Mouse (Mus musculus) gastrocnemius, postnatal 25 days (tissue): ENCODE measurements around the gene Gabra2. TPM values are rescaled to one million over a fixed set of nuclear protein-coding genes. Genes with fewer than 3 reads are reported as not detected.

Source experiments
- DNase-seq: peaks from one replicate; pipeline ENCODE4 v3.0.0; 2022
- long read RNA-seq, 2 experiments: library from polyadenylated mRNA; stranded (forward); transcript quantifications; one replicate each; pipeline ENCODE4 v2.0.0; 2021
- total RNA-seq, 2 experiments: library from RNA; stranded (reverse); gene quantifications; 1 replicate in 1 of 2; 2 replicates in 1 of 2; pipeline ENCODE4 v1.2.3; 2021

Gabra2 gene
- total RNA-seq: under 1 TPM; 0.20 to 0.48 TPM
- long read RNA-seq, experiment 1: 0 reads
- long read RNA-seq, experiment 2, partial matches to known transcripts: 0 of 1 reads
- long read RNA-seq, experiment 2, other reads (novel, unspliced or antisense): 1 of 1 reads

GRCm38 (mm10) chr5:71095725-71096607, at the start of gene Gabra2:
Gene Gabra2, minus strand, starts transcription at chr5:71095849.
- DNase-seq: no peak

GRCm38 (mm10) chr5:71136691-71137090, 41.0 kb upstream of the Gabra2 start:
- DNase-seq: no peak

GRCm38 (mm10) chr5:71135840-71136239, 40.2 kb upstream of the Gabra2 start:
- DNase-seq: no peak

GRCm38 (mm10) chr5:71127721-71128120, 32.1 kb upstream of the Gabra2 start:
- DNase-seq: no peak

GRCm38 (mm10) chr5:71115216-71115615, 19.6 kb upstream of the Gabra2 start:
- DNase-seq: peak; percentile 5

- no peak for DNase-seq
Measured at GRCm38 (mm10) chr5:71095180-71095579, 469 bp downstream of the Gabra2 start.

GRCm38 (mm10) chr5:71094776-71095175, 873 bp downstream of the Gabra2 start:
- no peak for DNase-seq

GRCm38 (mm10) chr5:71093807-71094206, 1.8 kb downstream of the Gabra2 start:
- no peak for DNase-seq

- DNase-seq: no peak
Measured at GRCm38 (mm10) chr5:71092475-71092874, 3.2 kb downstream of the Gabra2 start.

- no peak for DNase-seq
Measured at GRCm38 (mm10) chr5:71091926-71092325, 3.7 kb downstream of the Gabra2 start.

GRCm38 (mm10) chr5:71078861-71079260, 16.8 kb downstream of the Gabra2 start:
- no peak for DNase-seq

- DNase-seq: no peak
Measured at GRCm38 (mm10) chr5:71061696-71062095, 34.0 kb downstream of the Gabra2 start.

- DNase-seq: no peak
Measured at GRCm38 (mm10) chr5:71058047-71058446, 37.6 kb downstream of the Gabra2 start.

- DNase-seq: no peak
Measured at GRCm38 (mm10) chr5:71037352-71037751, 58.3 kb downstream of the Gabra2 start.

GRCm38 (mm10) chr5:71025956-71026355, 69.7 kb downstream of the Gabra2 start:
- no peak for DNase-seq

GRCm38 (mm10) chr5:71011751-71012150, 83.9 kb downstream of the Gabra2 start:
- DNase-seq: no peak

GRCm38 (mm10) chr5:71011271-71011670, 84.4 kb downstream of the Gabra2 start:
- no peak for DNase-seq

- no peak for DNase-seq
Measured at GRCm38 (mm10) chr5:71010797-71011196, 84.9 kb downstream of the Gabra2 start.

- DNase-seq: no peak
Measured at GRCm38 (mm10) chr5:70995617-70996325, 99.9 kb downstream of the Gabra2 start.

- no peak for DNase-seq
Measured at GRCm38 (mm10) chr5:70993281-70993680, 102.4 kb downstream of the Gabra2 start.

GRCm38 (mm10) chr5:70990891-70991290, 104.8 kb downstream of the Gabra2 start:
- DNase-seq: no peak
